Comparison of ENCODE assay signal across 8 mouse cellular contexts in the genomic region with DNA sequence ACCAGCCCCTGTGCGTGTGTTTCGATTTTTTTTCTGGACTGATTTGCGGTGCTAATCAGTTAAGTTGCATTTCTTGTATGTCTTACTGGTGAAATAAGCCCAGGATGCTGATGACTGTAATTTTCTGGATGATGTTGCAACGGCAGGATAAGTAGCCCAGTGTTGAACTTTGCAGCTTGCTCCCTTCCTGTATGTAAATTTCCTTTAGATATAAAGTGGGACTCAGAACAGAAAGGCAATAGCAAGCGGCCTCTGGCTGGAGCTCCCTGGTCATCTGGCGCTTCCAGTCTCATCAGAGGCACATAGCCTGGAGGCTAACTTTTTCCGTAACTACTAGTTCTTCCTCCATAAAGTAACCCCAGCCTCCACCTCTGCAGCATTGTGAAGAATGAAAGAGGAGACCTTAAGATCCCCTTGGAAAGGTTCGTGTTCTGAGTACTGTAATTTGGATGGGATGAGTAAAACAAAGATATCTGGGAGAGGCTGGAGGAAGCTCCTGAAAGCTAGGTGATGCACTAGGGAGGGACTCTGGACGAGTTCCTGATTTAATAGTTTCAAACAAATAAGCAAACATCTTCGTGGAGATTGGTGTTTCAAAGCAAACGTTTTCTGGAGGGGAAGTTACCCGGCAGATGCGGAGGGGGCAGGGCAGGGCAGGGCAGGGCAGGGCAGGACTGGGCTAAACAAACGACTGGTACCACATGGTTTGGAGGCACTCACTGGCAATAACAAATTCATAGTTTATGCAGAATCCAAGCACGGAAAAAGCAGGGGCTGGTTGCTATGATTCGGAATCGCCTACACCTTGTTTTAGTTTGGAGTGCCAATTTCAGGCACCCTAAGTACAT.
DNase-seq lines count a peak whose midpoint lies in the region; ATAC-seq and TF ChIP-seq lines count a peak whose summit lies in the region.

No protein-coding gene starts in this region.

- WGBS in forebrain, embryonic 10.5 days = 10% methylated on average over 17 of the region's 17 CpGs

- no peak for TF ChIP-seq EP300 in CH12.LX (IDR thresholded peaks at IDR 0.05; ENCODE audit: low read length)

- peaks cover 0 to 12% of the 10 kb centered on the region in 2 experiments for H3K36me3 ChIP-seq in CH12.LX (replicated peaks in 1 of 2; ENCODE audit: control insufficient read depth in 1 of 2, insufficient read depth in 1 of 2, low read length in 1 of 2)
- 0 out of 2 replicates have a peak, but pooled peaks cover 4% of the 10 kb centered on the region for H3K36me3 ChIP-seq in forebrain, embryonic 10.5 days (replicated peaks)
- 0 out of 2 replicates have a peak, but pooled peaks cover 2% of the 10 kb centered on the region for H3K36me3 ChIP-seq in splenic B cell, adult 2 months (ENCODE audit: control insufficient read depth, insufficient read depth, low read length, poor library complexity, severe bottlenecking)

- peak overlapping the region; percentile 68 for H3K4me2 ChIP-seq in CH12.LX (ENCODE audit: insufficient read depth, low read depth, poor library complexity, severe bottlenecking)

- H3K9me3 ChIP-seq in CH12.LX (replicated peaks; ENCODE audit: low read length) = no peaks in the 10 kb centered on the region
- no peaks in the 10 kb centered on the region for H3K9me3 ChIP-seq in forebrain, embryonic 10.5 days

- H3K27me3 ChIP-seq in CH12.LX (replicated peaks) = peaks cover 9% of the 10 kb centered on the region
- peaks cover 25% of the 10 kb centered on the region for H3K27me3 ChIP-seq in forebrain, embryonic 10.5 days (ENCODE audit: poor library complexity, severe bottlenecking)
- H3K27me3 ChIP-seq in splenic B cell, adult 2 months (ENCODE audit: control insufficient read depth, insufficient read depth, low read length, poor library complexity, severe bottlenecking) = no peaks in the 10 kb centered on the region

- no peaks in the 10 kb centered on the region for H3K79me2 ChIP-seq in CH12.LX (replicated peaks; ENCODE audit: control insufficient read depth, extremely low read depth, insufficient read depth, poor library complexity, severe bottlenecking)

- ATAC-seq in megakaryocyte progenitor cell, adult 5-6 weeks (replicated peaks; ENCODE audit: poor library complexity) = peak; percentile 18; the same call in 1 of the 2 replicates

- TF ChIP-seq RAD21 in CH12.LX (IDR thresholded peaks at IDR 0.05; ENCODE audit: low read depth, low read length) = no peak

- no peak overlapping the region for H3K9ac ChIP-seq in CH12.LX (ENCODE audit: insufficient read depth, low read depth)

- in situ Hi-C loops in CH12.LX (cut with MboI; ENCODE audit: low pct_ligation_motif_present, low pct_unique_long_range_greater_than_20kb, low sequenced_read_pairs) = loop anchor here (25.0 kb wide), 1 partner anchor 380 kb away; no protein-coding TSS in a partner anchor

- TF ChIP-seq POLR2A in CH12.LX (IDR thresholded peaks at IDR 0.05; ENCODE audit: low read depth, low read length) = no peak

- intact Hi-C loops in left cerebral cortex, postnatal 25 days (cut with DNase I) = loop anchor here (5.0 kb wide), 5 partner anchors 230 to 465 kb away; no protein-coding TSS in a partner anchor

- peak; percentile 66 for DNase-seq in 3T3-L1 (ENCODE audit: low read depth, low spot score)
- no peak for DNase-seq in CH12.LX (ENCODE audit: extremely low read depth)
- DNase-seq in forebrain, embryonic 10.5 days (ENCODE audit: extremely low spot score, low spot score) = peak; percentile 24
- DNase-seq in heart, postnatal 4 days = peak; percentile 45
- peak; percentile 40 to 79 for DNase-seq in left cerebral cortex, postnatal 25 days (ENCODE audit: low spot score in 2 of 2)
- peak; percentile 59 for DNase-seq in splenic B cell, adult 2 months (ENCODE audit: low read depth, low spot score)
- DNase-seq in testis, postnatal 10 days (ENCODE audit: low spot score) = no peak

- no peak overlapping the region for H3K4me3 ChIP-seq in CH12.LX (replicated peaks in 1 of 3; ENCODE audit: low read depth in 2 of 3, low read length in 2 of 3, poor library complexity in 1 of 3)
- H3K4me3 ChIP-seq in forebrain, embryonic 10.5 days = peak overlapping the region; percentile 75

- H3K27ac ChIP-seq in CH12.LX (ENCODE audit: insufficient read depth, low read depth) = no peak overlapping the region
- H3K27ac ChIP-seq in forebrain, embryonic 10.5 days = 0 out of 2 replicates have a peak overlapping the region, but pooled peaks have one; percentile 17

- TF ChIP-seq CTCF in CH12.LX (conservative IDR thresholded peaks at IDR 0.05 in 1 of 2, IDR thresholded peaks at IDR 0.05 in 1 of 2; ENCODE audit: low read depth in 2 of 2, low read length in 2 of 2) = no peak

- dilution Hi-C loops in CH12.LX (cut with MboI; ENCODE audit: extremely low pct_ligation_motif_present, extremely low pct_unique_long_range_greater_than_20kb, low sequenced_read_pairs) = no loop called here

- H3K4me1 ChIP-seq in CH12.LX (ENCODE audit: control insufficient read depth in 1 of 2, insufficient read depth in 2 of 2) = peaks cover 0 to 11% of the 10 kb centered on the region in 2 experiments; a peak in 2 of 4 replicates
- peaks cover 37% of the 10 kb centered on the region for H3K4me1 ChIP-seq in forebrain, embryonic 10.5 days

TF ChIP-seq in CH12.LX, 34 proteins besides CTCF, POLR2A, EP300 and RAD21:
- TF ChIP-seq MAX (IDR thresholded peaks at IDR 0.05; ENCODE audit: low read length) (no peak), BHLHE40 (IDR thresholded peaks at IDR 0.05; ENCODE audit: low read depth, low read length) (no peak), CHD2 (IDR thresholded peaks at IDR 0.05; ENCODE audit: low read length) (no peak), ZC3H11A (IDR thresholded peaks at IDR 0.05; ENCODE audit: low read depth, low read length) (no peak), JUND (conservative IDR thresholded peaks at IDR 0.05; ENCODE audit: low read depth, low read length) (no peak)
TF ChIP-seq in CH12.LX: peak in this region for 0.

Comparison
In these comparisons a context has a peak if more than half of its experiments do, and no peak if none do; other contexts are left out.
1. DNase-seq: peak in 3T3-L1 (single experiment), forebrain, embryonic 10.5 days (single experiment), heart, postnatal 4 days (single experiment), left cerebral cortex, postnatal 25 days (2 of 2) and splenic B cell, adult 2 months (single experiment); none in CH12.LX (single experiment) and testis, postnatal 10 days (single experiment).